Mouse (Mus musculus) embryonic fibroblast, embryonic 13.5 days (primary cell): ENCODE results near the gene Cln5.

Experiments used
- CTCF ChIP-seq: IDR thresholded peaks from 2 replicates; pipeline ENCODE4 v1.5.1; 2011; ENCODE audit warnings: mild to moderate bottlenecking, control low read depth, low read length, moderate library complexity, borderline replicate concordance; ENCODE audit not compliant: insufficient read depth
- POLR2A ChIP-seq: IDR thresholded peaks from 2 replicates; pipeline ENCODE4 v1.6.1; 2011; ENCODE audit warnings: low read depth, mild to moderate bottlenecking, control low read depth, low read length, moderate library complexity

- TF ChIP-seq POLR2A: peak; percentile 44; the same call in 1 of the 2 replicates
- TF ChIP-seq CTCF: no peak
Measured at GRCm38 (mm10) chr14:103098587-103099235, 28.7 kb downstream of the Cln5 start.
